Mouse (Mus musculus): ENCODE results near the gene Dner. TPM values are rescaled to one million over a fixed set of nuclear protein-coding genes. Genes with fewer than 3 reads are reported as not detected.

Gene Dner
- polyA plus RNA-seq, 2 experiments = 5.9 to 6.4 TPM

- DNase-seq (ENCODE audit: low spot score) (no peak), ATAC-seq (ENCODE audit: low FRiP score, low read depth) (no peak)
- no peaks in the 10 kb centered on the region for H3K36me3 ChIP-seq (ENCODE audit: control insufficient read depth, insufficient read depth, low read length)
- H3K9ac ChIP-seq (ENCODE audit: low read depth, low read length, severe bottlenecking) = no peak overlapping the region
- no peak overlapping the region for H3K4me3 ChIP-seq (replicated peaks; ENCODE audit: low read length)
- WGBS = 74% methylated on average over 1 of the region's 1 CpGs
- H3K9me3 ChIP-seq (ENCODE audit: control insufficient read depth, low read length) = no peaks in the 10 kb centered on the region
- no peak overlapping the region for H3K4me2 ChIP-seq (replicated peaks; ENCODE audit: low read depth, low read length, severe bottlenecking)
- TF ChIP-seq POLR2A (IDR thresholded peaks at IDR 0.05; ENCODE audit: borderline replicate concordance, extremely low read depth, insufficient read depth, insufficient read length) = no peak
- H3K4me1 ChIP-seq (ENCODE audit: control insufficient read depth, insufficient read depth, low read length) = no peaks in the 10 kb centered on the region
- no peaks in the 10 kb centered on the region for H3K27me3 ChIP-seq (ENCODE audit: control insufficient read depth, insufficient read depth, low read length)
- no peak overlapping the region for H3K27ac ChIP-seq (replicated peaks; ENCODE audit: low read depth, low read length)
These were observed 259.7 kb downstream of the Dner start for GRCm38 (mm10) chr1:84436281-84436680.

DNA sequence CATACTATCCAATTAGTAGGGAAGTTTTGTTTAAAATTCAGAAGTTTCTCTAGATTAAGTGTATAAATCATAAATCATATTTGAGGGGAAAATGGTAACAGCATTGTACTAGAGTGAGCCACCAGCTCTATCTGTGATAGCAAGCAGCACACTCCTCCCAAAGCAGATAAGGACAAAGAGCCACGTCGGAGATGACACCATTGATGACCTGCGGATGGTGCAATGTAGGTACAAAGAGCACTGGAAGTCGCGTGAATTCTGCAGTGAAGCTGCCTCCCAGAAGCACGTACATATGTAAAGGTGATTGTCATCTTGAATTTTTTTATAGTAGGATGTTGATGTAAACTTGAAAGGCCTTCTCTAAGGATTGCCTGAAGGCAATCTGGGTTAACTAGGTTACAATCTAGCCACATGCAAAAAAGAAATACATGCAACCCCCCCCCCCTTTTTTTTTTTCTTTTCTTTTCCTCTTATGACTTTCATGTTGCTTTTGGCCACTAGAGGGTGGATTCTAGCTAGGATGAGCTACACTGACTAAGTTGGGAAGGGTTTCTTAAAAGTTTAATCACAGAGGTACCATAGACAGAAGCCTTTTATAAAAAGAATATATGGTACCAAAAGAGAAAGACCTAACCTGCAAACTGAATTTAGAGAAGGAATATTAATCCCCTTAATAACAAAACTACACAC, 262.6 kb downstream of the Dner start:
- no peaks in the 10 kb centered on the region for H3K4me1 ChIP-seq (ENCODE audit: control insufficient read depth, insufficient read depth, low read length)
- no peak overlapping the region for H3K4me3 ChIP-seq (replicated peaks; ENCODE audit: low read length)
- DNase-seq (ENCODE audit: low spot score) (peak; percentile 24), ATAC-seq (ENCODE audit: low FRiP score, low read depth) (no peak)
- no peak overlapping the region for H3K4me2 ChIP-seq (replicated peaks; ENCODE audit: low read depth, low read length, severe bottlenecking)
- H3K9ac ChIP-seq (ENCODE audit: low read depth, low read length, severe bottlenecking) = no peak overlapping the region
- H3K27ac ChIP-seq (replicated peaks; ENCODE audit: low read depth, low read length) = no peak overlapping the region
- no peaks in the 10 kb centered on the region for H3K36me3 ChIP-seq (ENCODE audit: control insufficient read depth, insufficient read depth, low read length)
- H3K9me3 ChIP-seq (ENCODE audit: control insufficient read depth, low read length) = no peaks in the 10 kb centered on the region
- no peaks in the 10 kb centered on the region for H3K27me3 ChIP-seq (ENCODE audit: control insufficient read depth, insufficient read depth, low read length)
- 85% methylated on average over 6 of the region's 6 CpGs for WGBS
- TF ChIP-seq POLR2A (IDR thresholded peaks at IDR 0.05; ENCODE audit: borderline replicate concordance, extremely low read depth, insufficient read depth, insufficient read length) = no peak

GRCm38 (mm10) chr1:84432311-84432710, 263.7 kb downstream of the Dner start:
- H3K4me1 ChIP-seq (ENCODE audit: control insufficient read depth, insufficient read depth, low read length) = no peaks in the 10 kb centered on the region
- H3K27ac ChIP-seq (replicated peaks; ENCODE audit: low read depth, low read length) = no peak overlapping the region
- H3K27me3 ChIP-seq (ENCODE audit: control insufficient read depth, insufficient read depth, low read length) = no peaks in the 10 kb centered on the region
- ATAC-seq (ENCODE audit: low FRiP score, low read depth) (no peak), DNase-seq (ENCODE audit: low spot score) (no peak)
- no peak overlapping the region for H3K4me3 ChIP-seq (replicated peaks; ENCODE audit: low read length)
- no peak overlapping the region for H3K4me2 ChIP-seq (replicated peaks; ENCODE audit: low read depth, low read length, severe bottlenecking)
- WGBS = 61% methylated on average over 1 of the region's 1 CpGs
- no peak for TF ChIP-seq POLR2A (IDR thresholded peaks at IDR 0.05; ENCODE audit: borderline replicate concordance, extremely low read depth, insufficient read depth, insufficient read length)
- no peaks in the 10 kb centered on the region for H3K9me3 ChIP-seq (ENCODE audit: control insufficient read depth, low read length)
- H3K9ac ChIP-seq (ENCODE audit: low read depth, low read length, severe bottlenecking) = no peak overlapping the region
- no peaks in the 10 kb centered on the region for H3K36me3 ChIP-seq (ENCODE audit: control insufficient read depth, insufficient read depth, low read length)

GRCm38 (mm10) chr1:84428331-84428730, 267.7 kb downstream of the Dner start:
- H3K4me3 ChIP-seq (replicated peaks; ENCODE audit: low read length) = no peak overlapping the region
- ATAC-seq (ENCODE audit: low FRiP score, low read depth) (no peak), DNase-seq (ENCODE audit: low spot score) (no peak)
- H3K9me3 ChIP-seq (ENCODE audit: control insufficient read depth, low read length) = no peaks in the 10 kb centered on the region
- H3K27me3 ChIP-seq (ENCODE audit: control insufficient read depth, insufficient read depth, low read length) = no peaks in the 10 kb centered on the region
- H3K9ac ChIP-seq (ENCODE audit: low read depth, low read length, severe bottlenecking) = no peak overlapping the region
- H3K4me2 ChIP-seq (replicated peaks; ENCODE audit: low read depth, low read length, severe bottlenecking) = no peak overlapping the region
- no peaks in the 10 kb centered on the region for H3K36me3 ChIP-seq (ENCODE audit: control insufficient read depth, insufficient read depth, low read length)
- WGBS = 63% methylated on average over 1 of the region's 1 CpGs
- no peaks in the 10 kb centered on the region for H3K4me1 ChIP-seq (ENCODE audit: control insufficient read depth, insufficient read depth, low read length)
- no peak overlapping the region for H3K27ac ChIP-seq (replicated peaks; ENCODE audit: low read depth, low read length)
- TF ChIP-seq POLR2A (IDR thresholded peaks at IDR 0.05; ENCODE audit: borderline replicate concordance, extremely low read depth, insufficient read depth, insufficient read length) = no peak

DNA sequence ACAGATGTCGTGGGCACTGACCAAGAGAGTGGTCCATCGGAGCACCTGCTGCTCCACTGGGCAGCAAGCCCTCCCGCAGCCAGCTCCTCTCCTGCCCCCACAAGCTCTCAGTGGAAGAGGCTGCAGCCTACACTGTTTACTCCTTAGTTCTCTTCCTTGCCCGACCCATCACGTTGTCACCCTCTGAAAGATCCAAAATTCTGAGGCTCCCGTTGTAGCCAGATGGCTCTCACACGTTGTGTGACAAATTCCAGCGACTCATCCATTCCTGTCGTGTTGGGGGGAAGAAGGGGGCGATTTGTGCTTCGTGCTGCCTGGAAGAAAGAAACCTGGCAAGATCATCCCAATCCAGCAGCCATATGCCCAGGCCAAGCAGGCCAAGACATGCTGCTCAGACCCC, 268.3 kb downstream of the Dner start:
- TF ChIP-seq POLR2A (IDR thresholded peaks at IDR 0.05; ENCODE audit: borderline replicate concordance, extremely low read depth, insufficient read depth, insufficient read length) = no peak
- ATAC-seq (ENCODE audit: low FRiP score, low read depth) (no peak), DNase-seq (ENCODE audit: low spot score) (no peak)
- H3K9ac ChIP-seq (ENCODE audit: low read depth, low read length, severe bottlenecking) = no peak overlapping the region
- H3K4me1 ChIP-seq (ENCODE audit: control insufficient read depth, insufficient read depth, low read length) = no peaks in the 10 kb centered on the region
- no peak overlapping the region for H3K27ac ChIP-seq (replicated peaks; ENCODE audit: low read depth, low read length)
- H3K27me3 ChIP-seq (ENCODE audit: control insufficient read depth, insufficient read depth, low read length) = no peaks in the 10 kb centered on the region
- H3K36me3 ChIP-seq (ENCODE audit: control insufficient read depth, insufficient read depth, low read length) = no peaks in the 10 kb centered on the region
- 75% methylated on average over 11 of the region's 11 CpGs for WGBS
- no peak overlapping the region for H3K4me3 ChIP-seq (replicated peaks; ENCODE audit: low read length)
- no peak overlapping the region for H3K4me2 ChIP-seq (replicated peaks; ENCODE audit: low read depth, low read length, severe bottlenecking)
- no peaks in the 10 kb centered on the region for H3K9me3 ChIP-seq (ENCODE audit: control insufficient read depth, low read length)

All from limb, embryonic 14.5 days (tissue).